Mouse (Mus musculus): ENCODE data around the gene Odc1. TPM values are rescaled to one million over a fixed set of nuclear protein-coding genes. Genes with fewer than 3 reads are reported as not detected.
"Not testable (repeated sequence)": the region's sequence is repeated elsewhere in the genome, so short reads cannot be mapped to it uniquely, and the experiment has no call there.

Odc1 gene
- polyA plus RNA-seq, 2 experiments, result 178 to 223 TPM

GRCm38 (mm10) chr12:17539041-17539440 lies 5.6 kb upstream of the Odc1 start:
- ATAC-seq (ENCODE audit: low FRiP score, low read depth) (no peak), DNase-seq (ENCODE audit: low spot score) (no peak)
- Histone ChIP-seq H3K36me3 (ENCODE audit: control insufficient read depth, insufficient read depth, low read length) (no peaks in the 10 kb centered on the region), H3K4me3 (replicated peaks; ENCODE audit: low read length) (no peak overlapping the region), H3K4me1 (ENCODE audit: control insufficient read depth, insufficient read depth, low read length) (no peaks in the 10 kb centered on the region), H3K4me2 (replicated peaks; ENCODE audit: low read depth, low read length, severe bottlenecking) (no peak overlapping the region), H3K27me3 (ENCODE audit: control insufficient read depth, insufficient read depth, low read length) (no peaks in the 10 kb centered on the region), H3K9me3 (ENCODE audit: control insufficient read depth, low read length) (no peaks in the 10 kb centered on the region), H3K9ac (ENCODE audit: low read depth, low read length, severe bottlenecking) (no peak overlapping the region), H3K27ac (replicated peaks; ENCODE audit: low read depth, low read length) (no peak overlapping the region)
- no peak for TF ChIP-seq POLR2A (IDR thresholded peaks at IDR 0.05; ENCODE audit: borderline replicate concordance, extremely low read depth, insufficient read depth, insufficient read length)
- WGBS, result 66% methylated on average over 6 of the region's 6 CpGs

- H3K4me1 ChIP-seq (ENCODE audit: control insufficient read depth, insufficient read depth, low read length), result no peaks in the 10 kb centered on the region
- H3K36me3 ChIP-seq (ENCODE audit: control insufficient read depth, insufficient read depth, low read length), result no peaks in the 10 kb centered on the region
- H3K27ac ChIP-seq (replicated peaks; ENCODE audit: low read depth, low read length), result no peak overlapping the region
- WGBS, result 75% methylated on average over 6 of the region's 6 CpGs
- no peaks in the 10 kb centered on the region for H3K9me3 ChIP-seq (ENCODE audit: control insufficient read depth, low read length)
- no peak for TF ChIP-seq POLR2A (IDR thresholded peaks at IDR 0.05; ENCODE audit: borderline replicate concordance, extremely low read depth, insufficient read depth, insufficient read length)
- H3K4me3 ChIP-seq (replicated peaks; ENCODE audit: low read length), result no peak overlapping the region
- H3K9ac ChIP-seq (ENCODE audit: low read depth, low read length, severe bottlenecking), result no peak overlapping the region
- no peaks in the 10 kb centered on the region for H3K27me3 ChIP-seq (ENCODE audit: control insufficient read depth, insufficient read depth, low read length)
- ATAC-seq (ENCODE audit: low FRiP score, low read depth) (no peak), DNase-seq (ENCODE audit: low spot score) (no peak)
- H3K4me2 ChIP-seq (replicated peaks; ENCODE audit: low read depth, low read length, severe bottlenecking), result no peak overlapping the region
Measured at GRCm38 (mm10) chr12:17540040-17540552, 4.5 kb upstream of the Odc1 start.

- peaks cover 9% of the 10 kb centered on the region for H3K4me1 ChIP-seq (ENCODE audit: control insufficient read depth, insufficient read depth, low read length)
- 0 out of 2 replicates have a peak, but pooled peaks have one; percentile 74 for TF ChIP-seq POLR2A (IDR thresholded peaks at IDR 0.05; ENCODE audit: borderline replicate concordance, extremely low read depth, insufficient read depth, insufficient read length)
- H3K36me3 ChIP-seq (ENCODE audit: control insufficient read depth, insufficient read depth, low read length), result peaks cover 31% of the 10 kb centered on the region
- H3K9me3 ChIP-seq (ENCODE audit: control insufficient read depth, low read length), result no peaks in the 10 kb centered on the region
- no peaks in the 10 kb centered on the region for H3K27me3 ChIP-seq (ENCODE audit: control insufficient read depth, insufficient read depth, low read length)
- peak overlapping the region; percentile 89 for H3K4me3 ChIP-seq (replicated peaks; ENCODE audit: low read length)
- peak overlapping the region; percentile 63 for H3K4me2 ChIP-seq (replicated peaks; ENCODE audit: low read depth, low read length, severe bottlenecking)
- peak overlapping the region; percentile 85 for H3K27ac ChIP-seq (replicated peaks; ENCODE audit: low read depth, low read length)
- peak; percentile 16 for DNase-seq (ENCODE audit: low spot score)
- ATAC-seq (ENCODE audit: low FRiP score, low read depth), result peak; percentile 53
- peak overlapping the region; percentile 92 for H3K9ac ChIP-seq (ENCODE audit: low read depth, low read length, severe bottlenecking)
- 4% methylated on average over 17 of the region's 40 CpGs for WGBS
Measured at GRCm38 (mm10) chr12:17545107-17545571, 545 bp downstream of the Odc1 start.

DNA sequence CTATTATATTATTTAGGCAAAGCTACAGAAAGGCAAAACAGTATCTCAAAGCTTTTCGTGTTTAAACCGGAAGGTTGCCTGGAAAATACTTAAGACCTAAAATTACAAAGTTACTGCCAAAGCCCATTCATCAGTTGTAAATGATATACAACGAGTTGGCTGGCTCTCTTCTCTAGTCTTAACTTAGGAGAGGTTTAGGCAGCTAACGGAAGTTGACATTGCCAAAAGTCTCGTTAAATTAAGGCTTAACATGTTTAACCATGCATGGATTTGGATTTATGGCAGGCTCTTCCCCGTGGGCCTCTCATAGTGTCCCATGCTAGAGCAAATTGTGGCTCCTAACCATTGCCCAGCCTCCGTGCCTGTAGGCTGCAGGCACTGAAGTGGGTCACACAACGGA lies 1.3 kb downstream of the Odc1 start:
- no peaks in the 10 kb centered on the region for H3K27me3 ChIP-seq (ENCODE audit: control insufficient read depth, insufficient read depth, low read length)
- H3K4me3 ChIP-seq (replicated peaks; ENCODE audit: low read length), result peak overlapping the region; percentile 89
- peak overlapping the region; percentile 63 for H3K4me2 ChIP-seq (replicated peaks; ENCODE audit: low read depth, low read length, severe bottlenecking)
- peak; percentile 26 for DNase-seq (ENCODE audit: low spot score)
- peaks cover 34% of the 10 kb centered on the region for H3K36me3 ChIP-seq (ENCODE audit: control insufficient read depth, insufficient read depth, low read length)
- TF ChIP-seq POLR2A (IDR thresholded peaks at IDR 0.05; ENCODE audit: borderline replicate concordance, extremely low read depth, insufficient read depth, insufficient read length), result no peak
- WGBS, result 2% methylated on average over 8 of the region's 8 CpGs
- H3K4me1 ChIP-seq (ENCODE audit: control insufficient read depth, insufficient read depth, low read length), result peaks cover 9% of the 10 kb centered on the region
- ATAC-seq (ENCODE audit: low FRiP score, low read depth), result no peak
- no peak overlapping the region for H3K27ac ChIP-seq (replicated peaks; ENCODE audit: low read depth, low read length)
- peak overlapping the region; percentile 92 for H3K9ac ChIP-seq (ENCODE audit: low read depth, low read length, severe bottlenecking)
- H3K9me3 ChIP-seq (ENCODE audit: control insufficient read depth, low read length), result no peaks in the 10 kb centered on the region

DNA sequence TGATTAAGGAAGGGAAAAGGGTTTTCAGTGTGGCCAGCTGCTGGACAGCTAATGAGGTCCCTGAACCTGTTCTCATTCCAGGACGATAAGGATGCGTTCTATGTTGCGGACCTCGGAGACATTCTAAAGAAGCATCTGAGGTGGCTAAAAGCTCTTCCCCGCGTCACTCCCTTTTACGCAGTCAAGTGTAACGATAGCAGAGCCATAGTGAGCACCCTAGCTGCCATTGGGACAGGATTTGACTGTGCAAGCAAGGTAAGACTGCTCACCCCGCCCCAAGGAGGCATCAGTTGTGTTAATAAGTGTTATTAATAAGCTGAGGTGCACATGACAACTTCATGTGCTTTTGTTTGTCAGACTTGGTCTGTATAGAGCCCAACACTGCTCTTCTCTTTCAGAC lies 3.0 kb downstream of the Odc1 start:
- not testable (repeated sequence) for H3K9ac ChIP-seq (ENCODE audit: low read depth, low read length, severe bottlenecking); H3K4me3 ChIP-seq (replicated peaks; ENCODE audit: low read length); H3K9me3 ChIP-seq (ENCODE audit: control insufficient read depth, low read length); H3K4me1 ChIP-seq (ENCODE audit: control insufficient read depth, insufficient read depth, low read length); H3K27me3 ChIP-seq (ENCODE audit: control insufficient read depth, insufficient read depth, low read length); H3K4me2 ChIP-seq (replicated peaks; ENCODE audit: low read depth, low read length, severe bottlenecking); DNase-seq (ENCODE audit: low spot score); ATAC-seq (ENCODE audit: low FRiP score, low read depth); H3K27ac ChIP-seq (replicated peaks; ENCODE audit: low read depth, low read length)
- WGBS, result 93% methylated on average over 9 of the region's 9 CpGs
- peaks cover 45% of the 10 kb centered on the region for H3K36me3 ChIP-seq (ENCODE audit: control insufficient read depth, insufficient read depth, low read length)

GRCm38 (mm10) chr12:17548505-17548904 lies 3.9 kb downstream of the Odc1 start:
- Histone ChIP-seq H3K36me3 (ENCODE audit: control insufficient read depth, insufficient read depth, low read length) (peaks cover 45% of the 10 kb centered on the region), H3K9me3 (ENCODE audit: control insufficient read depth, low read length) (no peaks in the 10 kb centered on the region), H3K4me2 (replicated peaks; ENCODE audit: low read depth, low read length, severe bottlenecking) (no peak overlapping the region), H3K4me1 (ENCODE audit: control insufficient read depth, insufficient read depth, low read length) (peaks cover 9% of the 10 kb centered on the region), H3K27me3 (ENCODE audit: control insufficient read depth, insufficient read depth, low read length) (no peaks in the 10 kb centered on the region), H3K27ac (replicated peaks; ENCODE audit: low read depth, low read length) (no peak overlapping the region), H3K4me3 (replicated peaks; ENCODE audit: low read length) (no peak overlapping the region), H3K9ac (ENCODE audit: low read depth, low read length, severe bottlenecking) (no peak overlapping the region)
- DNase-seq (ENCODE audit: low spot score) (no peak), ATAC-seq (ENCODE audit: low FRiP score, low read depth) (no peak)
- no peak for TF ChIP-seq POLR2A (IDR thresholded peaks at IDR 0.05; ENCODE audit: borderline replicate concordance, extremely low read depth, insufficient read depth, insufficient read length)
- WGBS, result 84% methylated on average over 5 of the region's 5 CpGs

GRCm38 (mm10) chr12:17549421-17549820 lies 4.8 kb downstream of the Odc1 start:
- H3K4me2 ChIP-seq (replicated peaks; ENCODE audit: low read depth, low read length, severe bottlenecking); H3K9ac ChIP-seq (ENCODE audit: low read depth, low read length, severe bottlenecking); ATAC-seq (ENCODE audit: low FRiP score, low read depth); H3K27ac ChIP-seq (replicated peaks; ENCODE audit: low read depth, low read length); DNase-seq (ENCODE audit: low spot score); H3K4me3 ChIP-seq (replicated peaks; ENCODE audit: low read length); H3K9me3 ChIP-seq (ENCODE audit: control insufficient read depth, low read length); H3K4me1 ChIP-seq (ENCODE audit: control insufficient read depth, insufficient read depth, low read length); H3K27me3 ChIP-seq (ENCODE audit: control insufficient read depth, insufficient read depth, low read length): not testable (repeated sequence)
- WGBS, result 87% methylated on average over 5 of the region's 5 CpGs
- H3K36me3 ChIP-seq (ENCODE audit: control insufficient read depth, insufficient read depth, low read length), result peaks cover 45% of the 10 kb centered on the region
